Mouse (Mus musculus): Measurements from ENCODE around the gene Manf.

DNA sequence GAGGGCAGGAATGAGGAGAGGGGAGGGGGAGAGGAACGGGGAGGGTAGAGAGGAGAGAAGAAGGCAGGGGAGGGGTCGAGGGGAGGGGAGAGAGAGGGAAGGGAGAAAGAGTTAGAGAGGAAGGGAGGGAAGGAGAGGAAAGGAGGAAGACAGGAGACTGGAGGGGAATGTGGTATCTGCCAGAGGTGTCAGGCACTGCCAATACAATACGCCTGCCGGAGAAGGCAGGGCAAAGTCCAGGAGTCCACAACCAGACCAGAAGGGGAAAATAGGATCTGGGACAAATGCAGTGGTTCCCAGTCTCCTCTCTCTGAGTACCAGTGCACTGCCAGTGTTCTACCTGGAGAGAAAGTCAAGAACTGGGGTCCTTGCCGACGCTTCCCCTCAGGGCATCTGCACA lies 100.9 kb downstream of the Manf start:
- TF ChIP-seq POLR2A (IDR thresholded peaks at IDR 0.05; ENCODE audit: insufficient read depth, low read depth, low read length) (no peak), CTCF (IDR thresholded peaks at IDR 0.05) (no peak)
